Mouse (Mus musculus): ENCODE results near the gene Nmrk1. TPM values are rescaled to one million over a fixed set of nuclear protein-coding genes. Genes with fewer than 3 reads are reported as not detected.
"Not testable (repeated sequence)": the region's sequence is repeated elsewhere in the genome, so short reads cannot be mapped to it uniquely, and the experiment has no call there.

Nmrk1 gene
- polyA plus RNA-seq, 1 experiment from 2014 or later = 4.7 TPM

- Histone ChIP-seq H3K9me3 (ENCODE audit: control insufficient read depth) (no peaks in the 10 kb centered on the region), H3K27ac (ENCODE audit: low read depth, low read length) (no peak overlapping the region), H3K4me2 (replicated peaks; ENCODE audit: low read depth) (no peak overlapping the region), H3K4me1 (replicated peaks; ENCODE audit: control insufficient read depth, insufficient read depth, low read length) (no peaks in the 10 kb centered on the region), H3K9ac (ENCODE audit: low read depth, low read length) (no peak overlapping the region), H3K4me3 (ENCODE audit: low read depth, low read length) (no peak overlapping the region), H3K27me3 (replicated peaks; ENCODE audit: control insufficient read depth, insufficient read depth, low read length) (no peaks in the 10 kb centered on the region), H3K36me3 (ENCODE audit: control insufficient read depth, insufficient read depth) (peaks cover 25% of the 10 kb centered on the region)
- ATAC-seq = no peak
- WGBS = 95% methylated on average over 1 of the region's 1 CpGs
- peak; percentile 59 for TF ChIP-seq CTCF (IDR thresholded peaks at IDR 0.05; ENCODE audit: low read depth)
These were observed 43.5 kb upstream of the Nmrk1 start for GRCm38 (mm10) chr19:18588243-18588642.

DNA sequence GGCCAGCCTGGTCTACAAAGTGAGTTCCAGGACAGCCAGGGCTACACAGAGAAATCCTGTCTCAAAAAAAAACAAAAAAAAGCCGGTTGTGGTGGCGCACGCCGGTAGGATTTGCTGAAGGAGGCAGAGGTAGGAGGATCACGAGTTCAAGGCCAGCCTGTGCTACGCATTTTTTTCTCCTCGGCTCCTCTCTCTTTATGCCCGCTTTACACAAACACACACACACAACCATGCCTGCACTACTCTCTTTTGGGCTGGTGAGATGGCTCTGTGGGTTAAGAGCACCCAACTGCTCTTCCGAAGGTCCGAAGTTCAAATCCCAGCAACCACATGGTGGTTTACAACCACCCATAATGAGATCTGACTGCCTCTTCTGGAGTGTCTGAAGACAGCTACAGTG lies 42.9 kb upstream of the Nmrk1 start:
- not testable (repeated sequence) for H3K9me3 ChIP-seq (ENCODE audit: control insufficient read depth); H3K27ac ChIP-seq (ENCODE audit: low read depth, low read length); H3K4me3 ChIP-seq (ENCODE audit: low read depth, low read length); ATAC-seq; H3K27me3 ChIP-seq (replicated peaks; ENCODE audit: control insufficient read depth, insufficient read depth, low read length); H3K9ac ChIP-seq (ENCODE audit: low read depth, low read length); H3K4me1 ChIP-seq (replicated peaks; ENCODE audit: control insufficient read depth, insufficient read depth, low read length); H3K4me2 ChIP-seq (replicated peaks; ENCODE audit: low read depth)
- peaks cover 30% of the 10 kb centered on the region for H3K36me3 ChIP-seq (ENCODE audit: control insufficient read depth, insufficient read depth)
- 95% methylated on average over 10 of the region's 10 CpGs for WGBS

DNA sequence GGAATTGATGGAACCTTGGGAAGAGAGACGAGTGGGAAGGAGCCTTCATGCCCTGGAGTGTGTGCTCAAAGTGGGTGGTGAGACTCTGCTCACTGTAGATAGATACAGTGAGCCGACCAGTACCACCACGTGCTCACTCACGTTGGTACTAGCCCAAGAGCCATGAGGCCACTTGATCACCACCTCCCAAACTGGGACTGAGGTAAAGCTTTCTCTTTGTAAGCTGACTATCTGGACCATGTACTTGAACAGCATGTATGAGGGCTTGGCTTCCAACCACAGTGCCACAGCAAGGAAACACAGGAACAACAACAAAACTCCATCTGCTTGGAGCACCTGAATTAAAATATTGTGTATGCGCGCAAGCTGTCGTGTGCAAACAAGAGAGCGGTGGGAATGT lies 42.5 kb upstream of the Nmrk1 start:
- Histone ChIP-seq H3K27ac (ENCODE audit: low read depth, low read length) (no peak overlapping the region), H3K4me3 (ENCODE audit: low read depth, low read length) (no peak overlapping the region), H3K36me3 (ENCODE audit: control insufficient read depth, insufficient read depth) (peaks cover 31% of the 10 kb centered on the region), H3K4me1 (replicated peaks; ENCODE audit: control insufficient read depth, insufficient read depth, low read length) (no peaks in the 10 kb centered on the region), H3K9ac (ENCODE audit: low read depth, low read length) (no peak overlapping the region), H3K9me3 (ENCODE audit: control insufficient read depth) (no peaks in the 10 kb centered on the region), H3K4me2 (replicated peaks; ENCODE audit: low read depth) (no peak overlapping the region), H3K27me3 (replicated peaks; ENCODE audit: control insufficient read depth, insufficient read depth, low read length) (no peaks in the 10 kb centered on the region)
- 93% methylated on average over 8 of the region's 8 CpGs for WGBS
- no peak for ATAC-seq
- TF ChIP-seq CTCF (IDR thresholded peaks at IDR 0.05; ENCODE audit: low read depth) = no peak

DNA sequence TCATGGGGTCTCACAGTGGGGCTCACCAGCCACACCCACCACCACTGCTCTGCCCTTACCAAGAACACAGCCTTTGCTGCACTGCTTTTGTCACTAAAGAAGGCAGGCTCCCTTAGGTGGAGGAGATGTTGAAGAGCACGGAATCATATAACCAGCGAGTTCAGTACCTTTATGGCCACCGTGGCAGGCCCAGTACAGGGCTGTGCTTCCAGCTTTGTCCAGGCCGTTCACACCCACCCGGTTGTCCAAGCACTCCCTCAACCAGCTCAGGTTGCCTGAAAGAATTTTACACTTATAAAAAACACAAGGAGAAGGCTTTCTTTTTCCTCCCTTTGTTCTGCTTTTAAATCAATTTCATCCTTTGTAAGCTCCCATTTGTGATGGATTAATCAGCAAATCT lies 41.5 kb upstream of the Nmrk1 start:
- no peak for TF ChIP-seq CTCF (IDR thresholded peaks at IDR 0.05; ENCODE audit: low read depth)
- no peaks in the 10 kb centered on the region for H3K9me3 ChIP-seq (ENCODE audit: control insufficient read depth)
- ATAC-seq = no peak
- H3K9ac ChIP-seq (ENCODE audit: low read depth, low read length) = no peak overlapping the region
- H3K4me2 ChIP-seq (replicated peaks; ENCODE audit: low read depth) = no peak overlapping the region
- 84% methylated on average over 5 of the region's 5 CpGs for WGBS
- H3K27me3 ChIP-seq (replicated peaks; ENCODE audit: control insufficient read depth, insufficient read depth, low read length) = no peaks in the 10 kb centered on the region
- peaks cover 31% of the 10 kb centered on the region for H3K36me3 ChIP-seq (ENCODE audit: control insufficient read depth, insufficient read depth)
- H3K27ac ChIP-seq (ENCODE audit: low read depth, low read length) = no peak overlapping the region
- H3K4me1 ChIP-seq (replicated peaks; ENCODE audit: control insufficient read depth, insufficient read depth, low read length) = no peaks in the 10 kb centered on the region
- no peak overlapping the region for H3K4me3 ChIP-seq (ENCODE audit: low read depth, low read length)

DNA sequence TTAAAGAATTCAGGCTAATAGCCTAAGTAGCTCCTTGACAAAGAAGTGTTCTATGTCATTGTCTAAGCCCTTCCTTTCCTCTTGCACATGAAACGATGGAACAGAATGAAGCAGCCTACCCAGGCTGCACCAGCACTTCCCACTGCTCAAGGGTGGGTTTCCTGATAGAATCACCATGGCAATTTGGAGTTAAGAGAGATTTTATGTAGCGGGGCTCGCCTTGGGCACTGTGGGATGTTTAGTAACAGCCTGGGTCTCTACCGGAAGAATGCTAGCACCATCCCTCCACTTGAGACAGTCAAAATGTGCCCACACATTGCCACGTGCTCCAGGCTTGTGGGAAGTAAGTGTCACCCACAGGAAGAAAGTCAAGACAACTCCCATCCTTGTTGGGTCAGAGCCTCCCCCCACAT lies 40.8 kb upstream of the Nmrk1 start:
- no peaks in the 10 kb centered on the region for H3K27me3 ChIP-seq (replicated peaks; ENCODE audit: control insufficient read depth, insufficient read depth, low read length)
- peaks cover 31% of the 10 kb centered on the region for H3K36me3 ChIP-seq (ENCODE audit: control insufficient read depth, insufficient read depth)
- H3K4me2 ChIP-seq (replicated peaks; ENCODE audit: low read depth) = no peak overlapping the region
- WGBS = 68% methylated on average over 5 of the region's 5 CpGs
- no peaks in the 10 kb centered on the region for H3K4me1 ChIP-seq (replicated peaks; ENCODE audit: control insufficient read depth, insufficient read depth, low read length)
- no peak overlapping the region for H3K9ac ChIP-seq (ENCODE audit: low read depth, low read length)
- no peak overlapping the region for H3K4me3 ChIP-seq (ENCODE audit: low read depth, low read length)
- H3K9me3 ChIP-seq (ENCODE audit: control insufficient read depth) = no peaks in the 10 kb centered on the region
- H3K27ac ChIP-seq (ENCODE audit: low read depth, low read length) = no peak overlapping the region
- no peak for TF ChIP-seq CTCF (IDR thresholded peaks at IDR 0.05; ENCODE audit: low read depth)
- no peak for ATAC-seq

- no peak for ATAC-seq
- TF ChIP-seq CTCF (IDR thresholded peaks at IDR 0.05; ENCODE audit: low read depth) = no peak
- no peaks in the 10 kb centered on the region for H3K27me3 ChIP-seq (replicated peaks; ENCODE audit: control insufficient read depth, insufficient read depth, low read length)
- H3K4me1 ChIP-seq (replicated peaks; ENCODE audit: control insufficient read depth, insufficient read depth, low read length) = no peaks in the 10 kb centered on the region
- no peak overlapping the region for H3K4me2 ChIP-seq (replicated peaks; ENCODE audit: low read depth)
- H3K9me3 ChIP-seq (ENCODE audit: control insufficient read depth) = no peaks in the 10 kb centered on the region
- WGBS = 75% methylated on average over 6 of the region's 6 CpGs
- no peak overlapping the region for H3K4me3 ChIP-seq (ENCODE audit: low read depth, low read length)
- H3K27ac ChIP-seq (ENCODE audit: low read depth, low read length) = no peak overlapping the region
- no peak overlapping the region for H3K9ac ChIP-seq (ENCODE audit: low read depth, low read length)
- H3K36me3 ChIP-seq (ENCODE audit: control insufficient read depth, insufficient read depth) = peaks cover 16% of the 10 kb centered on the region; the same call in 1 of the 2 replicates
These were observed 38.8 kb upstream of the Nmrk1 start for GRCm38 (mm10) chr19:18592919-18593318.

- WGBS = 73% methylated on average over 10 of the region's 10 CpGs
- no peaks in the 10 kb centered on the region for H3K4me1 ChIP-seq (replicated peaks; ENCODE audit: control insufficient read depth, insufficient read depth, low read length)
- no peak for TF ChIP-seq CTCF (IDR thresholded peaks at IDR 0.05; ENCODE audit: low read depth)
- H3K4me3 ChIP-seq (ENCODE audit: low read depth, low read length) = no peak overlapping the region
- H3K9me3 ChIP-seq (ENCODE audit: control insufficient read depth) = no peaks in the 10 kb centered on the region
- ATAC-seq = no peak
- no peak overlapping the region for H3K9ac ChIP-seq (ENCODE audit: low read depth, low read length)
- peaks cover 15% of the 10 kb centered on the region; the same call in 1 of the 2 replicates for H3K36me3 ChIP-seq (ENCODE audit: control insufficient read depth, insufficient read depth)
- no peak overlapping the region for H3K4me2 ChIP-seq (replicated peaks; ENCODE audit: low read depth)
- H3K27ac ChIP-seq (ENCODE audit: low read depth, low read length) = no peak overlapping the region
- no peaks in the 10 kb centered on the region for H3K27me3 ChIP-seq (replicated peaks; ENCODE audit: control insufficient read depth, insufficient read depth, low read length)
These were observed 38.0 kb upstream of the Nmrk1 start for GRCm38 (mm10) chr19:18593722-18594121.

Measured in intestine, postnatal 0 days (tissue).